Mouse (Mus musculus): ENCODE measurements around the gene Scnn1g. TPM values are rescaled to one million over a fixed set of nuclear protein-coding genes. Genes with fewer than 3 reads are reported as not detected.
A peak's percentile ranks its signal among the peaks of the same experiment; 100 is the strongest.

Scnn1g gene
- polyA plus RNA-seq, 1 experiment = not detected

- 47% methylated on average over 3 of the region's 3 CpGs for WGBS
- DNase-seq (ENCODE audit: low read depth, low spot score) = no peak
These were observed 33.6 kb downstream of the Scnn1g start for GRCm38 (mm10) chr7:121767900-121768299.

GRCm38 (mm10) chr7:121768983-121769382 lies 34.7 kb downstream of the Scnn1g start:
- peak; percentile 25 for DNase-seq (ENCODE audit: low read depth, low spot score)
- WGBS = 38% methylated on average over 9 of the region's 9 CpGs

GRCm38 (mm10) chr7:121778553-121778952 lies 44.3 kb downstream of the Scnn1g start:
- 31% methylated on average over 1 of the region's 1 CpGs for WGBS
- DNase-seq (ENCODE audit: low read depth, low spot score) = no peak

- 45% methylated on average over 3 of the region's 3 CpGs for WGBS
- no peak for DNase-seq (ENCODE audit: low read depth, low spot score)
These were observed 44.7 kb downstream of the Scnn1g start for GRCm38 (mm10) chr7:121778980-121779379.

- no peak for DNase-seq (ENCODE audit: low read depth, low spot score)
These were observed 45.1 kb downstream of the Scnn1g start for GRCm38 (mm10) chr7:121779409-121779808.

- DNase-seq (ENCODE audit: low read depth, low spot score) = no peak
- 50% methylated on average over 3 of the region's 3 CpGs for WGBS
These were observed 48.1 kb downstream of the Scnn1g start for GRCm38 (mm10) chr7:121782188-121782909.

- WGBS = 80% methylated on average over 8 of the region's 8 CpGs
- DNase-seq (ENCODE audit: low read depth, low spot score) = no peak
These were observed 51.5 kb downstream of the Scnn1g start for GRCm38 (mm10) chr7:121785651-121786228.

GRCm38 (mm10) chr7:121797781-121798180 lies 63.5 kb downstream of the Scnn1g start:
- DNase-seq (ENCODE audit: low read depth, low spot score) = no peak
- WGBS = 24% methylated on average over 9 of the region's 9 CpGs

- DNase-seq (ENCODE audit: low read depth, low spot score) = no peak
- 71% methylated on average over 2 of the region's 2 CpGs for WGBS
These were observed 68.2 kb downstream of the Scnn1g start for GRCm38 (mm10) chr7:121802471-121802870.

- no peak for DNase-seq (ENCODE audit: low read depth, low spot score)
- 81% methylated on average over 4 of the region's 4 CpGs for WGBS
These were observed 68.7 kb downstream of the Scnn1g start for GRCm38 (mm10) chr7:121803011-121803410.

- no peak for DNase-seq (ENCODE audit: low read depth, low spot score)
These were observed 71.7 kb downstream of the Scnn1g start for GRCm38 (mm10) chr7:121805811-121806496.

GRCm38 (mm10) chr7:121807726-121808580 lies 73.7 kb downstream of the Scnn1g start:
- 69% methylated on average over 15 of the region's 15 CpGs for WGBS
- DNase-seq (ENCODE audit: low read depth, low spot score) = no peak

More at GRCm38 (mm10) chr7:121805811-121806496, 71.7 kb downstream of the Scnn1g start:
- 76% methylated on average over 3 of the region's 3 CpGs for WGBS

Other genes with a start within 250 kb of the Scnn1g start
- gene Usp31, start 27.2 kb upstream of the Scnn1g start, polyA plus RNA-seq (2012; rRNA removed) = 1.1 and 1.6 TPM in 2 replicates
- gene Scnn1b, start 130.6 kb downstream of the Scnn1g start, polyA plus RNA-seq (2012; rRNA removed) = not detected in 2 replicates
- gene Cog7, start 247.2 kb downstream of the Scnn1g start, polyA plus RNA-seq (2012; rRNA removed) = 19.5 and 22.7 TPM in 2 replicates

All from large intestine, adult 2 months (tissue).